Mouse (Mus musculus): Measurements from ENCODE around the gene Mrps11. TPM values are rescaled to one million over a fixed set of nuclear protein-coding genes. Genes with fewer than 3 reads are reported as not detected.

Gene Mrps11
- polyA plus RNA-seq, 1 experiment from 2014 or later = 83.5 TPM

DNA sequence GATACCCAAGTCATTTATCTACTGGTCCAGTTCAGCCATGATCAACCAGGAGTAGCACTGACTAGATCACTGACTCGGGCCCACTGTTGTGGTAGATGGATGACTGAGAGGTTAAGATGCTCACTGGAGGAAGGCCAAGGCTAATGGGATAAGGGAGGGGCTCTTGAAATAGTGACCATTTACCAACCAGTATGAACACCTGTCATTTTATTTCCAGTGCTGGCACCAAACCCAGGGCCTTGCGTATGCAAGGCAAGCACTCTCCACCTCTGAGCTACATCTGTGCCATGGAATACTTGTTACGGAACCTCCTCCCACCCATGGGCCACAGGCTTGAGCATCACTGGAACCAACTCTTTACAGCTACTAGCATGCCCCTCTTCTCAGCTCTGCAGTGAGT lies 19.1 kb upstream of the Mrps11 start:
- no peak overlapping the region for H3K4me3 ChIP-seq (ENCODE audit: low read length)
- 87% methylated on average over 3 of the region's 3 CpGs for WGBS
- no peak overlapping the region for H3K27ac ChIP-seq (ENCODE audit: low read depth, low read length)
- no peaks in the 10 kb centered on the region for H3K27me3 ChIP-seq (ENCODE audit: control insufficient read depth, insufficient read depth, low read length)
- no peak for ATAC-seq (ENCODE audit: low FRiP score, low TSS enrichment)
- no peaks in the 10 kb centered on the region for H3K4me1 ChIP-seq (ENCODE audit: control insufficient read depth, insufficient read depth, low read length)
- H3K4me2 ChIP-seq (replicated peaks; ENCODE audit: low read depth, low read length) = no peak overlapping the region
- no peaks in the 10 kb centered on the region for H3K36me3 ChIP-seq (ENCODE audit: control insufficient read depth, insufficient read depth, low read length)
- H3K9ac ChIP-seq (ENCODE audit: low read depth, low read length) = no peak overlapping the region
- no peaks in the 10 kb centered on the region for H3K9me3 ChIP-seq (ENCODE audit: control insufficient read depth, low read length)

DNA sequence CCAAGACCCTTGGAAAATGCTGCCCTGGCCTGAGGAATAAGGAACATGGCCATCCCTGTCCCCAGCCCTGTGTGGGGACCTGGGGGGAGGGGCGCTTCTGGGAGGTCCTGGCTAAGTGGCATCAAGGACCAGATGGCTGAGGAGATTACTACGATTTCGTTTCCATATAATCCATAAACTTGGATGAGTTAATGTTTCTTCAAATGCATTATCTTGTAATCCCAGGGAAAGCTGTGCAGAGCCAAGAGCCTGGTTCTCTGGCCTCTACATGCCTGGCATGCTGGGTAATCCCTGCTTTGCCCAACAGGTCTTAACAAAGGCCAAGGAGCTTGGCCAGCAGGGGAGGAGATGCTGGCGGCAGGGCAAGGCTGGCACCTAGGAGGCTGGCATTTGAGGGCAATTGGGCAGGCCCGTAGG lies 17.7 kb upstream of the Mrps11 start:
- H3K4me2 ChIP-seq (replicated peaks; ENCODE audit: low read depth, low read length) = no peak overlapping the region
- H3K27ac ChIP-seq (ENCODE audit: low read depth, low read length) = no peak overlapping the region
- H3K36me3 ChIP-seq (ENCODE audit: control insufficient read depth, insufficient read depth, low read length) = no peaks in the 10 kb centered on the region
- WGBS = 81% methylated on average over 5 of the region's 5 CpGs
- no peak overlapping the region for H3K9ac ChIP-seq (ENCODE audit: low read depth, low read length)
- H3K4me3 ChIP-seq (ENCODE audit: low read length) = no peak overlapping the region
- no peaks in the 10 kb centered on the region for H3K27me3 ChIP-seq (ENCODE audit: control insufficient read depth, insufficient read depth, low read length)
- no peak for ATAC-seq (ENCODE audit: low FRiP score, low TSS enrichment)
- no peaks in the 10 kb centered on the region for H3K9me3 ChIP-seq (ENCODE audit: control insufficient read depth, low read length)
- H3K4me1 ChIP-seq (ENCODE audit: control insufficient read depth, insufficient read depth, low read length) = no peaks in the 10 kb centered on the region

DNA sequence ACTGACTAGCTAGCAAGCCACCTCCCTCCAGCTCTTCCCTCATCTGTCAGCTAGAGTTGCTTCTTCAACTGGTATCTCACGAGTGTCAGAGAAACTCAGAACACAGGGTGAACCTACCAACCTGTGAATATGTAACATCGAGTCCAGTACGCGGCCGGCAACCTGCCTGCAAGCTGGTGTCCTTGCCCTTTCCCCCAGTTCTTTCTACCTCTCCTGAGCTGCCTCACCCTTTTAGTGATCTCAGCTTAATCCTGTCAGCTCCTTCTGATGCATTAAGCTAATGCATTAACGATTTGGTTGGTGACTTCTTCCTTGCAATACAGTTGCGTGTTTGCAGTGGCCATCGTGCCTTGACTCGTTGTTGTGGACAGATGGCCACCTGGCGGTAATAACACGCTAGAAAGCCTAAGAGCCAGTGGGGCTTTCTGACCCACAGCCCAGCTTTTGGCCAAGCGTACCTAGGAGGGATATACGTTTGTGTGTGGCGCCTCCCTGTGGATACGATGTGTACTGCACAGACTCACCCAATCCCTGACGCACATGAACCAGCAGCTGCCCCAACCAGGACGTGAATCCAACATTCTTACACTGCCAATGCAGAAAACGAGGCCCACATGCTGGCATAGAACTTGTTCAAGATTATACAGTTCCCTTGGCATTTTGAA lies 16.8 kb upstream of the Mrps11 start:
- Histone ChIP-seq H3K36me3 (ENCODE audit: control insufficient read depth, insufficient read depth, low read length) (no peaks in the 10 kb centered on the region), H3K4me1 (ENCODE audit: control insufficient read depth, insufficient read depth, low read length) (no peaks in the 10 kb centered on the region), H3K27me3 (ENCODE audit: control insufficient read depth, insufficient read depth, low read length) (no peaks in the 10 kb centered on the region), H3K4me3 (ENCODE audit: low read length) (no peak overlapping the region), H3K27ac (ENCODE audit: low read depth, low read length) (no peak overlapping the region), H3K9me3 (ENCODE audit: control insufficient read depth, low read length) (no peaks in the 10 kb centered on the region), H3K4me2 (replicated peaks; ENCODE audit: low read depth, low read length) (no peak overlapping the region), H3K9ac (ENCODE audit: low read depth, low read length) (no peak overlapping the region)
- ATAC-seq (ENCODE audit: low FRiP score, low TSS enrichment) = peak; percentile 88
- 24% methylated on average over 18 of the region's 18 CpGs for WGBS

DNA sequence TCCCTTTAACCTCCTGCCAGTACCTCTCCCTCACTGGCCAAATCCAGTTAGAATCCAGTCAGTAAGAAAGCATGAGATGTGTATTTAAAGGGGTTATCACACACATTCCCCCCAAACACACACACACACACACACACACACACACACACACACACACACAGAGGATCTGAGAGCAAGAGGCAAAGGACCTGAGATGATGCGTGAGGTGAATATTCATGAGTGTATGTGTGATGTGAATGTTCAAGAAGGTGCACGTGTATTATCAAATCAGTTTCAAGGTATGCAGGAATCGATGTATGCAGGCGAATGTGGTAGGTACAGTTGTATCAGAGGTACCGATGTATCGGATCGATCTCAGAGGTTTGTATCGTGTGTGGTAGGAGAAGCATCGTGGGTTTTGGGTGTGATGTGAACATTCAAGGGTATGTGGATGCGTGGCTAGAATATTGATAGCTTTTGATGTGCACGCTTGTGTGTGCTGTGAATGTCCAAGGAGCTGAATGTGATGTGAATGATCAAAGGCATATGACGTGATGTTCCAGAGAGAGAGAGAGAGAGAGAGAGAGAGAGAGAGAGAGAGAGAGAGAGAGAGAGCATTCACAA lies 14.9 kb upstream of the Mrps11 start:
- 90% methylated on average over 12 of the region's 12 CpGs for WGBS
- no peak overlapping the region for H3K4me2 ChIP-seq (replicated peaks; ENCODE audit: low read depth, low read length)
- no peak for ATAC-seq (ENCODE audit: low FRiP score, low TSS enrichment)

DNA sequence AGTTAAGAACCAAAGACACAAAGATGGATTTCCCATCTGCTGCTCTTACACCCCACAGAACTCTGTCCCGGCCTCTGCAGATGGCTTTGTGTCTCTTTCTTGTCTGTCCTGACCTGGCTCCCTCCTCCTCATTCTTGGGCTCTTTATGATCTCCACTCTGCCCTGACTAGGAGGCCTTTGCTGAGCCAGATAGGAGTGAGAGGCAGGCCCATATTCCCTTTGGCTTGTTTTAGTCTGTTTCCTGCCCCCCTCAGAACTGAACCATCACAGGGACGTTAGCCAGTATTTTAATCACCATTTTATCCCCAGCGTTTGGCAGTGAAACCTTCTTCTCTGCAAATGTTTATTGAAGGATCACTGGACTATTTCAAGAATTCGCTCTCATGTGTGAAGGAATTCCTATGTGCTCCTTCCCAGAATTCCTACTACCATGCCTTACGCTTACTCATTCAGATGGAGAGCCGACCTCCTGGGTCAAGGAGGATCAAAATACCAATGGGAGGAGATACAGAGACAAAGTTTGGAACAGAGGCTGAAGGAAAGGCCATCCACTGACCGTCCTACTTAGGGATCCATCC lies 13.8 kb upstream of the Mrps11 start:
- Histone ChIP-seq H3K4me3 (ENCODE audit: low read length) (no peak overlapping the region), H3K27ac (ENCODE audit: low read depth, low read length) (no peak overlapping the region), H3K36me3 (ENCODE audit: control insufficient read depth, insufficient read depth, low read length) (peaks cover 12% of the 10 kb centered on the region; the same call in 1 of the 2 replicates), H3K4me1 (ENCODE audit: control insufficient read depth, insufficient read depth, low read length) (no peaks in the 10 kb centered on the region), H3K9me3 (ENCODE audit: control insufficient read depth, low read length) (no peaks in the 10 kb centered on the region), H3K4me2 (replicated peaks; ENCODE audit: low read depth, low read length) (no peak overlapping the region), H3K9ac (ENCODE audit: low read depth, low read length) (no peak overlapping the region), H3K27me3 (ENCODE audit: control insufficient read depth, insufficient read depth, low read length) (no peaks in the 10 kb centered on the region)
- 57% methylated on average over 7 of the region's 7 CpGs for WGBS
- no peak for ATAC-seq (ENCODE audit: low FRiP score, low TSS enrichment)

More for the DNA sequence above, 14.9 kb upstream of the Mrps11 start:
- H3K9me3 ChIP-seq (ENCODE audit: control insufficient read depth, low read length) = no peaks in the 10 kb centered on the region
- H3K36me3 ChIP-seq (ENCODE audit: control insufficient read depth, insufficient read depth, low read length) = peaks cover 4% of the 10 kb centered on the region; the same call in 1 of the 2 replicates
- no peaks in the 10 kb centered on the region for H3K27me3 ChIP-seq (ENCODE audit: control insufficient read depth, insufficient read depth, low read length)
- no peak overlapping the region for H3K27ac ChIP-seq (ENCODE audit: low read depth, low read length)
- no peaks in the 10 kb centered on the region for H3K4me1 ChIP-seq (ENCODE audit: control insufficient read depth, insufficient read depth, low read length)
- H3K4me3 ChIP-seq (ENCODE audit: low read length) = no peak overlapping the region
- H3K9ac ChIP-seq (ENCODE audit: low read depth, low read length) = no peak overlapping the region

DNA sequence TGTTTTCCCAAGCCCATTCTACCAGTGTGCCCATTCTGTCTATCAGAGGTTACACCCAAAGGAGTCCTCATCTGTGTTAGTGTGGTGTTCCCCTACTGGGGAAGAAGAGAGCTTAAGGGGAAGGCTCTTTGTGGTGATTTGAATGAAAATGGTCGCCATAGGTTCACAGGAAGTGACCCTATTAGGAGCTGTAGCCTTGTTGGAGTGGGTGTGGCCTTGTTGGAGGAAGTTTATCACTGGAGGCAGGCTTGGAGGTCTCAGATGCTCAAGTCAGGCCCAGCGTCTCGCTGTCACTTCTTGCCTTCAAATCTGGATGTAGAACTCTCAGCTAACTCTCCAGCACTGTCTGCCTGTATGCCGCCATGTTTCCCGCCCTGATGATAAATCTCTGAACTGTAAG lies 12.0 kb upstream of the Mrps11 start:
- ATAC-seq (ENCODE audit: low FRiP score, low TSS enrichment) = no peak
- no peak overlapping the region for H3K4me3 ChIP-seq (ENCODE audit: low read length)
- no peaks in the 10 kb centered on the region for H3K27me3 ChIP-seq (ENCODE audit: control insufficient read depth, insufficient read depth, low read length)
- no peak overlapping the region for H3K9ac ChIP-seq (ENCODE audit: low read depth, low read length)
- H3K36me3 ChIP-seq (ENCODE audit: control insufficient read depth, insufficient read depth, low read length) = peaks cover 29% of the 10 kb centered on the region
- H3K27ac ChIP-seq (ENCODE audit: low read depth, low read length) = no peak overlapping the region
- WGBS = 87% methylated on average over 5 of the region's 5 CpGs
- no peak overlapping the region for H3K4me2 ChIP-seq (replicated peaks; ENCODE audit: low read depth, low read length)
- H3K9me3 ChIP-seq (ENCODE audit: control insufficient read depth, low read length) = no peaks in the 10 kb centered on the region
- no peaks in the 10 kb centered on the region for H3K4me1 ChIP-seq (ENCODE audit: control insufficient read depth, insufficient read depth, low read length)

DNA sequence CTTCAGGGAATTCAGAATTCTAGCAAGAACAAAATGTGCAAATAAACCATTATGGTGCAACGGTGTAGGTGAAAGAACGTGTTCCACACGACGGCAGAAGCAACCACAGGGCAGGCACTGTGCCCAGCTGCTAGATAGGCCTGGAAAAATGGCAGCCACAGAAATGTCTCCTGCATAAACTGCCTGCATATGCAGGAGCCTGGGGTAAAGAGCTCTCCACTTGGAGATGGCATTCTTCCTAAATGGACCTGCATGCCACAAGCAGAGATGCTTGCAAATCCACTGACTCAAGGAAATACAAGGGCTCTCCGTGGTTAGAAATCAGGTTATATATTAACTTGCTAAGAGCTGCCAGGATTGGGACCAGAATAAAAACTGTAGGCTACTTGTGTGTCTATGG lies 4.2 kb upstream of the Mrps11 start:
- Histone ChIP-seq H3K9me3 (ENCODE audit: control insufficient read depth, low read length) (no peaks in the 10 kb centered on the region), H3K36me3 (ENCODE audit: control insufficient read depth, insufficient read depth, low read length) (peaks cover 63% of the 10 kb centered on the region), H3K27me3 (ENCODE audit: control insufficient read depth, insufficient read depth, low read length) (no peaks in the 10 kb centered on the region), H3K4me1 (ENCODE audit: control insufficient read depth, insufficient read depth, low read length) (peaks cover 8% of the 10 kb centered on the region), H3K9ac (ENCODE audit: low read depth, low read length) (no peak overlapping the region), H3K4me3 (ENCODE audit: low read length) (no peak overlapping the region), H3K4me2 (replicated peaks; ENCODE audit: low read depth, low read length) (no peak overlapping the region), H3K27ac (ENCODE audit: low read depth, low read length) (no peak overlapping the region)
- WGBS = 88% methylated on average over 5 of the region's 5 CpGs
- ATAC-seq (ENCODE audit: low FRiP score, low TSS enrichment) = no peak

DNA sequence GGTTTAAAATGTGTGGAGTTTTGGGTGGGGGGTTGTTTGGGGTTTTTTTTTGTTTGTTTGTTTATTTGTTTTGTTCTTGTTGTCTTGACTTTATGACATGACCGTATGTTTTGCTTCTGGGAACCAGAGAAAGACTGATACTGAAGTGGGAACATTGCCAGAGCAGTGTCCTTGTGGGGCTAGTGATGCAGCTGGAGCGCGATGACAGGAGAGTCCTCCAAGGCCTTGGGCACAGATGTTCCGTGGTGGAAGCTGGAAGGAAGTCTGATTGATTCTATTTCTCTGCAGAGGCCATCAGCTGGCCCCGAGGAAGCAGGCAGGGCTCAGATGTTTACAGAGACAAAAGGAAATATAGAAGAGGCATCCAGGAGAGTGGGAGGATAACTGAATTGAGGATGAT lies 3.0 kb downstream of the Mrps11 start:
- H3K27me3 ChIP-seq (ENCODE audit: control insufficient read depth, insufficient read depth, low read length) = no peaks in the 10 kb centered on the region
- H3K36me3 ChIP-seq (ENCODE audit: control insufficient read depth, insufficient read depth, low read length) = peaks cover 23% of the 10 kb centered on the region
- no peak overlapping the region for H3K4me3 ChIP-seq (ENCODE audit: low read length)
- H3K4me1 ChIP-seq (ENCODE audit: control insufficient read depth, insufficient read depth, low read length) = peaks cover 12% of the 10 kb centered on the region
- 80% methylated on average over 5 of the region's 5 CpGs for WGBS
- no peak overlapping the region for H3K4me2 ChIP-seq (replicated peaks; ENCODE audit: low read depth, low read length)
- no peaks in the 10 kb centered on the region for H3K9me3 ChIP-seq (ENCODE audit: control insufficient read depth, low read length)
- H3K9ac ChIP-seq (ENCODE audit: low read depth, low read length) = no peak overlapping the region
- no peak overlapping the region for H3K27ac ChIP-seq (ENCODE audit: low read depth, low read length)
- ATAC-seq (ENCODE audit: low FRiP score, low TSS enrichment) = no peak

DNA sequence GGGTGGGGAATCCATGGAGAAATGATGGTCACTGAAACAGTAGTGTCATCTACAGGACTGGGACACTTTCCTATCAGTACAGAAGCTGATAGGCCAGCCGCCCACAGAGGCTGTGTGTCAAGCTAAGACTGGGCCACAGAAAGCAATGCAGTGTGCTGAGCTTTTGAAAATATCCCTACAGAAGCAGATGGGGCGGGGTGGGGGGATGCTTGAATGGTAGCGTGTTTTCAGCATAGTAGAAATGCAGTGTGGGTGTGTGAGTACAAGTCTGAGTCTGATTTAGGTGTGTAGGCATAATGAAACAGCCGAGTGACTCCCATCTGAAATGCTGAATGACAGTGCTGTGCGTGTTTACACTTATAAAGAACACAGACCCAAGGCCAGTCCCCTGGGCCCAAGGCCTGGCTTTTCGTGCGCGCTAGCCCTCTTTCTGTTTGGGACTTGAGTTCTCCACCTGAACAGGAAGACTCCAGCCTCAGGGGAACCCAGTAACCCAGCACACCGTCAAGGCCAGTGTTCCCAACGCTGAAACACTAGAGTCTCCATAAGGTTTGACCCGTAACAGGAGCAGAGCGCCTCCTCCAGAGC lies 5.0 kb downstream of the Mrps11 start:
- H3K36me3 ChIP-seq (ENCODE audit: control insufficient read depth, insufficient read depth, low read length) = peaks cover 37% of the 10 kb centered on the region
- WGBS = 86% methylated on average over 12 of the region's 12 CpGs

More for the DNA sequence above, 5.0 kb downstream of the Mrps11 start:
- Histone ChIP-seq H3K27me3 (ENCODE audit: control insufficient read depth, insufficient read depth, low read length) (no peaks in the 10 kb centered on the region), H3K4me3 (ENCODE audit: low read length) (no peak overlapping the region), H3K9ac (ENCODE audit: low read depth, low read length) (no peak overlapping the region), H3K27ac (ENCODE audit: low read depth, low read length) (no peak overlapping the region), H3K4me1 (ENCODE audit: control insufficient read depth, insufficient read depth, low read length) (peaks cover 4% of the 10 kb centered on the region; the same call in 1 of the 2 replicates), H3K4me2 (replicated peaks; ENCODE audit: low read depth, low read length) (no peak overlapping the region), H3K9me3 (ENCODE audit: control insufficient read depth, low read length) (no peaks in the 10 kb centered on the region)
- no peak for ATAC-seq (ENCODE audit: low FRiP score, low TSS enrichment)
